Mouse (Mus musculus) myocyte (in vitro differentiated cells): ENCODE measurements around the gene Psme4. TPM values are rescaled to one million over a fixed set of nuclear protein-coding genes. Genes with fewer than 3 reads are reported as not detected.

Source experiments
- H3K27me3 ChIP-seq: one replicate; pipeline ENCODE4 v1.6.1; 2011; ENCODE audit not compliant: control insufficient read depth, insufficient read depth, insufficient read length
- H3K36me3 ChIP-seq: one replicate; pipeline ENCODE4 v1.6.1; 2011; ENCODE audit not compliant: control insufficient read depth, insufficient read depth
- H3K4me2 ChIP-seq: one replicate; pipeline ENCODE4 v1.6.1; 2011; ENCODE audit warnings: low read depth, control low read depth
- H3K4me3 ChIP-seq: one replicate; pipeline ENCODE4 v1.5.1; 2011; ENCODE audit warnings: mild to moderate bottlenecking, control low read depth, moderate library complexity
- H3K79me2 ChIP-seq: one replicate; pipeline ENCODE4 v1.6.1; 2011; ENCODE audit not compliant: control insufficient read depth, insufficient read depth
- H3ac ChIP-seq: one replicate; pipeline ENCODE4 v1.6.1; 2011; ENCODE audit not compliant: control insufficient read depth, insufficient read length
- CEBPB ChIP-seq: IDR thresholded peaks from 2 replicates; pipeline ENCODE4 v1.6.1; 2011; ENCODE audit warnings: mild to moderate bottlenecking, moderate library complexity; ENCODE audit not compliant: poor library complexity, insufficient read depth, severe bottlenecking
- E2F4 ChIP-seq: IDR thresholded peaks from one replicate; pipeline ENCODE4 v1.6.1; 2011; ENCODE audit warnings: mild to moderate bottlenecking, control low read depth, moderate library complexity; ENCODE audit not compliant: insufficient read depth
- MAX ChIP-seq: IDR thresholded peaks from one replicate; pipeline ENCODE4 v1.6.1; 2011; ENCODE audit warnings: low read depth, mild to moderate bottlenecking, control low read depth
- MYOD1 ChIP-seq, 3 experiments: IDR thresholded peaks; one replicate each; pipeline ENCODE4 v1.6.1; 2011; ENCODE audit warnings: control low read depth in 2 of 3, low read depth in 2 of 3, mild to moderate bottlenecking in 2 of 3, moderate library complexity in 1 of 3; ENCODE audit not compliant: insufficient read length in 2 of 3, control insufficient read depth in 1 of 3
- MYOG ChIP-seq, 3 experiments: IDR thresholded peaks; one replicate each; pipeline ENCODE4 v1.6.1; 2011; ENCODE audit warnings: control low read depth in 2 of 3, low read depth in 2 of 3, mild to moderate bottlenecking in 2 of 3; ENCODE audit not compliant: insufficient read length in 2 of 3, control insufficient read depth in 1 of 3, insufficient read depth in 1 of 3
- POLR2A ChIP-seq: IDR thresholded peaks from one replicate; pipeline ENCODE4 v1.6.1; 2011; ENCODE audit warnings: low read depth, mild to moderate bottlenecking, control low read depth, moderate library complexity; ENCODE audit not compliant: insufficient read length
- POLR2AphosphoS2 ChIP-seq: IDR thresholded peaks from one replicate; pipeline ENCODE4 v1.6.1; 2011; ENCODE audit warnings: low read depth, control low read depth; ENCODE audit not compliant: insufficient read length
- REST ChIP-seq: IDR thresholded peaks from one replicate; pipeline ENCODE4 v1.6.1; 2011; ENCODE audit warnings: mild to moderate bottlenecking, control low read depth, moderate library complexity; ENCODE audit not compliant: insufficient read depth, insufficient read length
- SRF ChIP-seq: IDR thresholded peaks from one replicate; pipeline ENCODE4 v1.6.1; 2011; ENCODE audit warnings: low read depth; ENCODE audit not compliant: control insufficient read depth, insufficient read length
- TCF12 ChIP-seq: IDR thresholded peaks from one replicate; pipeline ENCODE4 v1.6.1; 2011; ENCODE audit warnings: mild to moderate bottlenecking, control low read depth; ENCODE audit not compliant: poor library complexity, insufficient read depth, severe bottlenecking
- TCF3 ChIP-seq: IDR thresholded peaks from one replicate; pipeline ENCODE4 v1.6.1; 2011; ENCODE audit warnings: low read depth, control low read depth; ENCODE audit not compliant: insufficient read length
- USF1 ChIP-seq: IDR thresholded peaks from one replicate; pipeline ENCODE4 v1.6.1; 2011; ENCODE audit warnings: low read depth, mild to moderate bottlenecking, control low read depth, moderate library complexity
- polyA plus RNA-seq: library from polyadenylated mRNA; unstranded; fragments of >200 nt; fragmentation: generic; extraction: Trizol; gene quantifications from one replicate; pipeline ENCODE4 v1.2.1, GENCODE M21; 2012; ENCODE audit warnings: missing spikeins

The Psme4 gene
- polyA plus RNA-seq, 1 experiment, result 15.9 TPM

GRCm38 (mm10) chr11:30754855-30755530, 16.5 kb upstream of the Psme4 start:
- H3K4me2 ChIP-seq, result peak overlapping the region; percentile 15
- H3K27me3 ChIP-seq, result peaks cover 10% of the 10 kb centered on the region

GRCm38 (mm10) chr11:30761381-30761780, 10.1 kb upstream of the Psme4 start:
- TF ChIP-seq MAX (no peak), TCF3 (no peak), POLR2AphosphoS2 (no peak), MYOG (IDR thresholded peaks at IDR 0.05; ENCODE audit: control insufficient read depth in 1 of 3, insufficient read depth in 1 of 3, insufficient read length in 2 of 3, low read depth in 2 of 3) (no peak), TCF12 (no peak), MYOD1 (IDR thresholded peaks at IDR 0.05; ENCODE audit: control insufficient read depth in 1 of 3, insufficient read length in 2 of 3, low read depth in 2 of 3) (no peak), USF1 (no peak)
- Histone ChIP-seq H3K27me3 (no peaks in the 10 kb centered on the region), H3K4me2 (no peak overlapping the region), H3ac (no peak overlapping the region), H3K36me3 (no peaks in the 10 kb centered on the region), H3K4me3 (no peak overlapping the region), H3K79me2 (no peaks in the 10 kb centered on the region)

More at GRCm38 (mm10) chr11:30754855-30755530, 16.5 kb upstream of the Psme4 start:
- H3K4me3 ChIP-seq, result no peak overlapping the region
- no peaks in the 10 kb centered on the region for H3K79me2 ChIP-seq
- no peak overlapping the region for H3ac ChIP-seq
- TF ChIP-seq POLR2A, result no peak
- peak in 1 of 3 experiments; percentile 1 for TF ChIP-seq MYOG (IDR thresholded peaks at IDR 0.05; ENCODE audit: control insufficient read depth in 1 of 3, insufficient read depth in 1 of 3, insufficient read length in 2 of 3, low read depth in 2 of 3)
- H3K36me3 ChIP-seq, result no peaks in the 10 kb centered on the region

GRCm38 (mm10) chr11:30761891-30762290, 9.6 kb upstream of the Psme4 start:
- no peaks in the 10 kb centered on the region for H3K79me2 ChIP-seq
- TF ChIP-seq MYOG (IDR thresholded peaks at IDR 0.05; ENCODE audit: control insufficient read depth in 1 of 3, insufficient read depth in 1 of 3, insufficient read length in 2 of 3, low read depth in 2 of 3), result no peak
- TF ChIP-seq MAX, result no peak
- no peak for TF ChIP-seq TCF3
- TF ChIP-seq E2F4, result no peak
- no peak for TF ChIP-seq REST
- TF ChIP-seq CEBPB, result no peak
- TF ChIP-seq MYOD1 (IDR thresholded peaks at IDR 0.05; ENCODE audit: control insufficient read depth in 1 of 3, insufficient read length in 2 of 3, low read depth in 2 of 3), result no peak
- H3ac ChIP-seq, result no peak overlapping the region
- H3K4me3 ChIP-seq, result no peak overlapping the region
- H3K36me3 ChIP-seq, result no peaks in the 10 kb centered on the region
- H3K27me3 ChIP-seq, result no peaks in the 10 kb centered on the region
- no peak overlapping the region for H3K4me2 ChIP-seq

GRCm38 (mm10) chr11:30765076-30765475, 6.5 kb upstream of the Psme4 start:
- Histone ChIP-seq H3K4me2 (no peak overlapping the region), H3K4me3 (no peak overlapping the region), H3K36me3 (no peaks in the 10 kb centered on the region), H3K79me2 (no peaks in the 10 kb centered on the region), H3ac (no peak overlapping the region), H3K27me3 (no peaks in the 10 kb centered on the region)
- no peak for TF ChIP-seq MYOG (IDR thresholded peaks at IDR 0.05; ENCODE audit: control insufficient read depth in 1 of 3, insufficient read depth in 1 of 3, insufficient read length in 2 of 3, low read depth in 2 of 3)

GRCm38 (mm10) chr11:30770817-30771216, 709 bp upstream of the Psme4 start:
- Histone ChIP-seq H3ac (peak overlapping the region; percentile 76), H3K36me3 (no peaks in the 10 kb centered on the region), H3K27me3 (no peaks in the 10 kb centered on the region), H3K79me2 (peaks cover 44% of the 10 kb centered on the region), H3K4me2 (peak overlapping the region; percentile 86), H3K4me3 (peak overlapping the region; percentile 69)
- TF ChIP-seq REST, result no peak

- Histone ChIP-seq H3K79me2 (peaks cover 56% of the 10 kb centered on the region), H3K36me3 (no peaks in the 10 kb centered on the region), H3K27me3 (no peaks in the 10 kb centered on the region), H3K4me3 (peak overlapping the region; percentile 69), H3K4me2 (peak overlapping the region; percentile 91), H3ac (peak overlapping the region; percentile 76)
- TF ChIP-seq TCF3 (no peak), SRF (no peak), USF1 (no peak), MYOD1 (IDR thresholded peaks at IDR 0.05; ENCODE audit: control insufficient read depth in 1 of 3, insufficient read length in 2 of 3, low read depth in 2 of 3) (no peak), REST (no peak), E2F4 (no peak), MAX (no peak), TCF12 (no peak), POLR2A (no peak), MYOG (IDR thresholded peaks at IDR 0.05; ENCODE audit: control insufficient read depth in 1 of 3, insufficient read depth in 1 of 3, insufficient read length in 2 of 3, low read depth in 2 of 3) (no peak), POLR2AphosphoS2 (no peak)
These were observed 517 bp downstream of the Psme4 start for GRCm38 (mm10) chr11:30771904-30772581.
